Mouse (Mus musculus) limb, embryonic 11.5 days (tissue): ENCODE data around the gene Fam173a. TPM values are rescaled to one million over a fixed set of nuclear protein-coding genes. Genes with fewer than 3 reads are reported as not detected.
"Not testable (repeated sequence)": the region's sequence is repeated elsewhere in the genome, so short reads cannot be mapped to it uniquely, and the experiment has no call there.

Source experiments
- ATAC-seq: fragments of 200-750 bp; cut with Nextera tagmentation; 2 replicates; pipeline ENCODE4 v1.8.0; 2017; ENCODE audit warnings: low read depth; ENCODE audit not compliant: insufficient number of reproducible peaks, low FRiP score, low TSS enrichment
- DNase-seq: peaks from one replicate; pipeline ENCODE4 v3.0.0-alpha.2; 2015; ENCODE audit warnings: low spot score
- H3K27ac ChIP-seq: fragments of 300-500 bp; sonication (generic); replicated peaks from 2 replicates; pipeline ENCODE4 v1.5.1; 2014; ENCODE audit warnings: low read depth, mild to moderate bottlenecking, low read length
- H3K27me3 ChIP-seq: fragments of 300-500 bp; sonication (generic); 2 replicates; pipeline ENCODE4 v1.6.1; 2014; ENCODE audit warnings: mild to moderate bottlenecking, low read length, mixed read lengths; ENCODE audit not compliant: control insufficient read depth, insufficient read depth
- H3K36me3 ChIP-seq: fragments of 300-500 bp; sonication (generic); 2 replicates; pipeline ENCODE4 v1.6.1; 2014; ENCODE audit warnings: mild to moderate bottlenecking, low read length, moderate library complexity, mixed read lengths; ENCODE audit not compliant: control insufficient read depth, insufficient read depth
- H3K4me1 ChIP-seq: fragments of 300-500 bp; sonication (generic); 2 replicates; pipeline ENCODE4 v1.6.1; 2014; ENCODE audit warnings: low read length, mixed read lengths; ENCODE audit not compliant: control insufficient read depth, insufficient read depth
- H3K4me2 ChIP-seq: fragments of 300-500 bp; sonication (generic); 2 replicates; pipeline ENCODE4 v1.6.1; 2014; ENCODE audit warnings: low read depth, mild to moderate bottlenecking, moderate library complexity; ENCODE audit not compliant: severe bottlenecking
- H3K4me3 ChIP-seq: fragments of 300-500 bp; sonication (generic); 2 replicates; pipeline ENCODE4 v1.5.1; 2014; ENCODE audit warnings: low read depth, low read length
- H3K9ac ChIP-seq: fragments of 300-500 bp; sonication (generic); 2 replicates; pipeline ENCODE4 v1.6.1; 2014; ENCODE audit warnings: mild to moderate bottlenecking, low read length
- H3K9me3 ChIP-seq: fragments of 300-500 bp; sonication (generic); 2 replicates; pipeline ENCODE4 v1.6.1; 2016; ENCODE audit warnings: low read length; ENCODE audit not compliant: control insufficient read depth
- WGBS: fragments of 180-500 bp; shearing (Covaris S2); extraction: QIAGEN DNeasy Blood & Tissue Kit; methylation state at CpG from one replicate; pipeline ENCODE4 v1.1.7; 2014; 5-methylcytosine and 5-hydroxymethylcytosine counted together
- polyA plus RNA-seq: library from polyadenylated mRNA; unstranded; fragments of >200 nt; fragmentation: Nextera tagmentation; extraction: Ambion mirVana; gene quantifications from 2 replicates; pipeline ENCODE4 v1.2.1, GENCODE M21; 2014

Gene Fam173a
- polyA plus RNA-seq, 1 experiment from 2014 or later: 53.4 TPM

DNA sequence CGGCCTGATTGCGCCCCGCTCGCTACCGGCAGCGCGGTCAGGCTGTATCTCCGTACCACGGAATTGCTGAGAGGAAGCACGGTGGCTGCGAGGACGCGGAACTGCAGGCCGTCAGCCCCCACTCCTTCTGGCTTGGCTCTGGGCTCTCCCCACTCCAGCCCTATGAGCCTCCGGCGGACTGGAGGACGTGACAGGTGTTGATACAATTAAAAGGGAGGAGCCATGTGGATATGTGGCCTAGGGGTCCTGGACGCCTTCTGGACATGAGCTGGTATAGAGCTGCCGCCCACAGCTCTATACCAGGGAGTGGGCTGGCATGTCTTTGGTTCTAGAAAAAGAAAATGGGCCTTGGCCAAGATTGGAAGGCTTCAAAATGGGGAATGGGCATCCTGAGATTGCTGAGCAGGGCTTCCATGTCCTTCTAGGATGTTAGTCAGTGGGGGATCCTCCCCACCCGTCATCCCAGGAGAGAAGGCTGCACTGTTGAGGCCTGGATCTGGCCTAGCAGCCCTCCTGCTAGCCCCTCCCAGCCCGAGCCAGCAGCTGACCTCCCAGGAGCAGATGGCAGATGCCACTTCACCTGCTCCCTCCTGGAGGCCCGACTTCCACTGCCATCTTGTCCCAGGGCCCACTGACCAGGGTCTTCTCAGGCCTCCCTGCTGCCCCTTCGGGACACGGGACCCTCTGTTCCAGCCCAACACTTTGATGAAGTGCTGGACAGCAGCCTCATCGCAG lies 17.1 kb upstream of the Fam173a start:
- peak; percentile 14; the same call in 1 of the 2 replicates for ATAC-seq
- Histone ChIP-seq H3K36me3 (no peaks in the 10 kb centered on the region), H3K4me1 (0 out of 2 replicates have a peak, but pooled peaks cover 2% of the 10 kb centered on the region), H3K4me2 (peak overlapping the region; percentile 97), H3K9ac (peak overlapping the region; percentile 64; the same call in 1 of the 2 replicates), H3K27ac (no peak overlapping the region), H3K9me3 (no peaks in the 10 kb centered on the region), H3K27me3 (peaks cover 36% of the 10 kb centered on the region), H3K4me3 (peak overlapping the region; percentile 68)
- WGBS: 11% methylated on average over 25 of the region's 25 CpGs
- no peak for DNase-seq

DNA sequence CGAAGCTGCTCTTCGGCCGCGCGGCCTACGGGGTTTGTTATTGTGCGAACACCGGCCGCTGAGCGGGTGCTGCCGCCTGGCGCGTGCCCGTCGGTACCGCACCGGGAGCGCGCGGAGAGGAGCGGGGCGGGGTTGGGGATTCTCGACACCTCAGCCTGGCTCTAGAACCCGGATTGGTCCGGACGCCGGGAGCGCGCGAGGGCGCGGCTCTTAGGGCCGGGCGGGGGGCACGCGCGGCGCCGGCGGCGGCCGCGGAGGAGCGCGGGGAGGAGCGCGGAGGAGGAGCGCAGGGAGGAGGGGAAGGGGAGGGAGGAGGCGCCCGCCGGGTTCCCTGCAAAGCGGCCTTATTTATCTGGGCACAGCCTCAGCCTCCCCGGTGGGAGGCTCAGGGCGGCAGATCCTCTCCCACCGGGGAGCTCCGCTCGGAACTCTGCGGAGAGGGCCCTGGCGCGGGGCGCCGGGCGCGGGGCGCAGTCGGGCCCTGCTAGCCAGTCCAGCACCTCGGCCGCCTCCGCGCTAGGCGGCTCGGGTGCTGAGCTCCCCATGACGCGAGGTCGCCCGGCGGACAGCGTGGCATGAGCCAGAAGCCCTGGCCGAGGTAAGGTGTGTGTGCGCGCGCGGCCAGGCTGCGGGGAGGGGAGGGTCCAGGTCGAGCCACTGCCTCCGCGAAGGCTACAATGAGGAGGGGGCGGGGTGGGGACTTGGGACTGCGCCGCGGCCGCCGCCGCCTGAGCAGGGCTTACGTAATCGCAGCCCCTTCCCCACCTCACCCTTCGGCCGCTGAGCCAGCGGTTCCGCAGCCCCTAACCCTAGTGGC lies 16.3 kb upstream of the Fam173a start, which contains the start of gene Fbxl16:
Fbxl16 (plus strand) TSS at position 297 of the 817 bp plus-strand sequence.
- peak within 1 kb of the TSS; percentile 68 for H3K4me3 ChIP-seq
- H3K4me2 ChIP-seq: peak within 1 kb of the TSS; percentile 97
- ATAC-seq (peak; percentile 60; the same call in 1 of the 2 replicates), DNase-seq (peak; percentile 80)
- H3K27ac ChIP-seq: no peak within 1 kb of the TSS
- H3K9ac ChIP-seq: peak within 1 kb of the TSS; percentile 64
- 0% methylated on average over 72 of the region's 100 CpGs for WGBS
- H3K27me3 ChIP-seq: peaks cover 36% of the 10 kb centered on the region
- no peaks in the 10 kb centered on the region for H3K9me3 ChIP-seq
- 0 out of 2 replicates have a peak, but pooled peaks cover 2% of the 10 kb centered on the region for H3K4me1 ChIP-seq
- H3K36me3 ChIP-seq: no peaks in the 10 kb centered on the region

DNA sequence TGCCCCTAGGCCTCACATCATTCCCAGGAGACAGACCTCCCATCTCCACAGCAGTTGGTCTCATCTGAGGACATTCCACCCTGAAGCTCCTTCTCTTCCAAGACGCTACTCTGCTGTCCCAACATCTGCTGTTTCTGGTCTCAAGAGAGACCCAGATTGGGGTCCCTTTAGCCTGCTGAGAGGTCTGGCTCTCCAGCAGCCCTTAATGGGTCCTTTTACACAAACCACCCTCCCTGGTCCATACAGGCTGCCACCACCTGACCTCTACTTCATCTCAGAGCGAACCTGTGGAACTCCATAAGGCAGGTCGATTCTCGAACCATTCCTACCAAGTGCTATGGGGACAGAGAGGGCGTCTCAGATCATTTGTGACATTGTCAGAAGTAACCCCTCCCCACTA lies 15.3 kb upstream of the Fam173a start:
- Histone ChIP-seq H3K9me3 (no peaks in the 10 kb centered on the region), H3K27ac (no peak overlapping the region), H3K4me1 (0 out of 2 replicates have a peak, but pooled peaks cover 2% of the 10 kb centered on the region), H3K9ac (no peak overlapping the region), H3K36me3 (no peaks in the 10 kb centered on the region), H3K27me3 (peaks cover 33% of the 10 kb centered on the region), H3K4me2 (peak overlapping the region; percentile 97), H3K4me3 (peak overlapping the region; percentile 68; the same call in 1 of the 2 replicates)
- DNase-seq (no peak), ATAC-seq (no peak)
- WGBS: 40% methylated on average over 5 of the region's 5 CpGs

DNA sequence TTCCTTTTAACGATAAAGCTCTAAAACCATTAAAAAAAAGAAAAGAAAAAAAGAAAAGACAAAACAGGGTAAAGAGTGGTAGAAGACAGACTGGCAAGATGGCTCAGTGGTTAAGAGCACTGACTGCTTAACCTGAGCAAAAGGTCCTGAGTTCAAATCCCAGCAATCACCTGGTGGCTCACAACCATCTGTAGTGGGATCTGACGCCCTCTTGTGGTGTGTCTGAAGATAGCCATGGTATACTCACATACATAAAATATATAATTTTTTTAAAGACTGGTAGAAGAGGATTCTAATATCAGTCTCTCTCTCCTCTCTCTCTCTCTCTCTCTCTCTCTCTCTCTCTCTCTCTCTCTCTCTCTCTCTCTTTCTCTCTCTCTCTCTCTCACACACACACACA lies 14.8 kb upstream of the Fam173a start:
- H3K27ac ChIP-seq, H3K9me3 ChIP-seq, H3K36me3 ChIP-seq, DNase-seq, H3K4me2 ChIP-seq, H3K4me3 ChIP-seq, H3K4me1 ChIP-seq, H3K9ac ChIP-seq, ATAC-seq: not testable (repeated sequence)
- H3K27me3 ChIP-seq: peaks cover 33% of the 10 kb centered on the region
- WGBS: 47% methylated on average over 2 of the region's 2 CpGs

DNA sequence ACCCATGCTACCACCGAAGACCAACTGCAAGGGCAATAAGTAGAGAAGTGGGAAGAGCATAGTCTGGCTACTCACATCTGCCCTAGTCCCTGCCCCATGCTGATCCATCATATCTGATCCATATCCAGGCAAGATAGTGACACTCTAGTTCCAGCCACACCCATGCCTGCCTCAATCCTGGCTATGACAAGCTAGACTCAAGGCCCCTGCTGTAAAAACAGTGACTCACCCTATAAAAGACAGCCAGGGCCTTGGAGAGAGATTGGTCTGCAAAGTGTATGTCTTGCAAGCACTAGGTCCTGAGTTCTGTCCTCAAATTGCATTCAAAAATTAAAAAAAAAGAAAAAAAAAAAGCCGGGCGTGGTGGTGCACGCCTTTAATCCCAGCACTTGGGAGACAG lies 13.8 kb upstream of the Fam173a start:
- 0 out of 2 replicates have a peak, but pooled peaks cover 2% of the 10 kb centered on the region for H3K4me1 ChIP-seq
- peaks cover 35% of the 10 kb centered on the region for H3K27me3 ChIP-seq

DNA sequence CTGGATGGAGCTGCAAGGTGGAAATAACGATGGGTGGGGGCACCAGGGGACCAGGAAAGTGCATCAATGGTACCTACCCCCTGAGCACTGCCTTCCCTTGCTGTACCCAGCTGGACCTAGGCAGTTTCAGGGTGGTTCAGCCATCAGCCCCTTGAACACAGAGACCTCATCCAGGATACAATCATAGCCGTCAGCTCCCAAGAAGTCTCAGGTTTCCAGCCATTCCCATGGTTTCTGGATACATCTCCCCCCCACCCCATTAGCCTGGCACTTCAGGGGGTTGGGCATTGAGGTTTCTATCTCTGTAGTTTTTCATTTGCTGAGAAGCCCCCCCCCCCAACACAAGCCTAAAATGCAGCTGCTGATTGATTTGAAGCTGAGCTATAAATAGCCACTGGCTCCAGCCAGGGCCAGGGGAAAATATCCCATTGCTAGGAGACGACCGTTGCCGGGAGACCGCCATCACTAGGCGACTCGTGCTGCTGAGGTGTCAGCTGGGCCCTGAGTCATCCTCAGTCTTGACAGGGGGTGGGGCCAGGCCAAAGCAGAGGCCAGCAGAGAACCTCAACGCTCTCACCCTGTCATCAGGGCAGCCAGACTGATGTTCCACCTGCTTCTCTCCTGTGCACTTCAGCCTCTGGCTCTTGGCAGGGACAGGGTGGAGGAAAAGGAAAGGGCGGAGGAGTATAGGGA lies 10.3 kb upstream of the Fam173a start:
- H3K27ac ChIP-seq: no peak overlapping the region
- 14% methylated on average over 10 of the region's 10 CpGs for WGBS
- ATAC-seq: no peak

More for the DNA sequence above, 13.8 kb upstream of the Fam173a start:
- Histone ChIP-seq H3K4me2 (no peak overlapping the region), H3K36me3 (no peaks in the 10 kb centered on the region), H3K27ac (no peak overlapping the region), H3K9ac (no peak overlapping the region), H3K9me3 (no peaks in the 10 kb centered on the region), H3K4me3 (no peak overlapping the region)
- no peak for ATAC-seq
- WGBS: 82% methylated on average over 4 of the region's 4 CpGs
- DNase-seq: no peak

DNA sequence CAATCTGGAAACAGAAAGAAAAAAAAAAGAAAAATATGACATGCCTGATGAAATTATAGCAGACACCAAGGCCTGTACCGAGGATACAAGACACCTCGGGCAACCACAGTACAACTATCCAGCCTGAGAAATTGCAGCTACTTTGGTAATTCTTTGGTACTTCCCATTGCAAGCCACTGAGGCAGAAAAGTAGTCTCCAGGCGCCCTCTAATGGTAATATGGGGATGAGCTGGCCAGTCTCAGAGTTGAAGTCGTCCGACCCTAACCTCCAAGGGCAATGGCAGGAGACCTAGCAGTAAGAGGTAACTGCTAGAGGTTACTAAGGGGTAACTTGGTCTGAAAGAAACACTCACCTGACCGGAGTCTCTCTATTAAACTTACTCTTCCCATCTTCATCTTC lies 8.3 kb upstream of the Fam173a start:
- DNase-seq: peak; percentile 76
- WGBS: 9% methylated on average over 6 of the region's 6 CpGs
- no peak for ATAC-seq

More for the DNA sequence above, 10.3 kb upstream of the Fam173a start:
- H3K4me3 ChIP-seq: no peak overlapping the region
- no peak overlapping the region for H3K4me2 ChIP-seq
- no peaks in the 10 kb centered on the region for H3K36me3 ChIP-seq
- H3K9ac ChIP-seq: peak overlapping the region; percentile 43; the same call in 1 of the 2 replicates
- no peak for DNase-seq
- H3K27me3 ChIP-seq: peaks cover 4% of the 10 kb centered on the region
- H3K9me3 ChIP-seq: no peaks in the 10 kb centered on the region
- no peaks in the 10 kb centered on the region for H3K4me1 ChIP-seq

DNA sequence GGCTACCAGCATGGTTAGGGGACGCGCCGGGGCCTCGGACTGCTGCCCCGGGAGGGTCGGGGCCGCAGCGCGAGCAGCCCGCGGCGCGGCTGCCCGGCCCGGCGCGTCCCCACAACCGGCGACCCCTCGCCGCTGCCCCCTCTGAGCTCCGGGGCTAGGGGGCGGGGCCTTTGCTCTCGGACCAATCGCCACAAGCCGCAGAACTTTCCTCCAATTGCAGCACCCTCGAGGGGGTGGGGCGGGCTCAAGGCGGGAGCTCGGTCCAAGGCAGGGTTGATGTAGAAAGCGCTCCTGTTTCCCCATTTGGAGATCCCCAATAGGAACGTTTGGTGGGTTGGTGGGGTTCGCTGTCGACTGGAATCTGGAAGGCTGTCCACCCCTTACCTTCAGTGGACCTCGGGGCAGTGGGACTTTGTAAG lies 4.3 kb upstream of the Fam173a start, which contains the start of gene Metrn:
Metrn (minus strand) TSS at position 186 of the 419 bp plus-strand sequence.
- H3K9me3 ChIP-seq: no peaks in the 10 kb centered on the region
- H3K4me2 ChIP-seq: peak within 1 kb of the TSS; percentile 99
- peak within 1 kb of the TSS; percentile 57 for H3K27ac ChIP-seq
- under 1% methylated on average over 34 of the region's 35 CpGs for WGBS
- no peaks in the 10 kb centered on the region for H3K27me3 ChIP-seq
- H3K36me3 ChIP-seq: no peaks in the 10 kb centered on the region
- ATAC-seq (peak; percentile 82; the same call in 1 of the 2 replicates), DNase-seq (peak; percentile 95)
- H3K4me1 ChIP-seq: peaks cover 30% of the 10 kb centered on the region
- H3K4me3 ChIP-seq: peak within 1 kb of the TSS; percentile 76
- H3K9ac ChIP-seq: peak within 1 kb of the TSS; percentile 79

More for the DNA sequence above, 8.3 kb upstream of the Fam173a start:
- no peaks in the 10 kb centered on the region for H3K36me3 ChIP-seq
- no peak overlapping the region for H3K27ac ChIP-seq
- H3K4me1 ChIP-seq: peaks cover 8% of the 10 kb centered on the region
- H3K4me2 ChIP-seq: no peak overlapping the region
- no peak overlapping the region for H3K9ac ChIP-seq
- H3K4me3 ChIP-seq: no peak overlapping the region
- H3K9me3 ChIP-seq: no peaks in the 10 kb centered on the region
- H3K27me3 ChIP-seq: 0 out of 2 replicates have a peak, but pooled peaks cover 2% of the 10 kb centered on the region
